Mouse (Mus musculus) hindlimb bud, embryonic 11.5 days (tissue): ENCODE measurements at regions not wholly inside any gene's neighbourhood (a gene's known extent, or its start where the extent isn't known, plus 50 kb on each side); places are given as distances from the start of the nearest gene placed in this dataset.

ENCODE experiments used
- DNase-seq: peaks from one replicate; pipeline ENCODE4 v3.0.0-alpha.2; 2012; ENCODE audit warnings: low read depth, low spot score; ENCODE audit errors: extremely low spot score

GRCm38 (mm10) chrX:47229506-47229905 is 663.3 kb downstream of the Smarca1 start:
- no peak for DNase-seq

DNA sequence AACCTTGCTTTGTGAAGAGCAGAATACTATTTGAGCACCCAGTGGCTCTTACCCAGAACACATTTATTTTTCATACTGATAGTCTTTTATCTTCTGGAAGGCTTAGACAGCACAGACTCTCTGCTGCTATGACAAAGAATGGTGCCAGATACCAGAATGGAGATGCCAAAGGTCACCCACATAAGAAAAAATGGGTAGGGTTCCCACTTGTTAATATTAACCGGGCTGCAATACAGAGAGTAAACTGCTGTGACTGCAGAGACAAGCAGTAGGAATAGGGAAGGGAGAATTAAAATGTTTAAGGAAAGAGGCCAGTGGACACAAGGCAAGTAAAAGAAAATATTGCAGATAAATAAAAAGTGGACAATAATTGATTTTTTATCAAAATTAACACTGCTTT is 709.9 kb downstream of the Smarca1 start:
- no peak for DNase-seq

DNA sequence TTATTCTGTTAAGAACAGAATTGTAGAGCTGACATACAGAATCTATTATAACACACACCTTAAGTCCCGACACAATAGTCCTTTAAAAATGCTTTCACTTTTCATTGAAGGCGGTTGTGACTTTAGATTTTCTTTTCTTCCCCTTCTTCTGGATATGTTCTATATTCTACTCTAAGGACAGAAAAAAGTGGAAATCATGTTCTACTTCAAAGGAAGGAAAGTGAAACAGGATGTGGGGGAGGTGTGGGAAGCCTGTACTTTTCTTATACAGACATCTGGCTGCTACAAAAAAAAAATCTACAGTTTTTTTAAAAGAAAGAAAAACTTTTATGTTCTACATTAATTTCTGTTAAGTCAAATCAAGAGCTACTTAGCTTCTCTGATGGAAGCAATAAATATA is 735.0 kb downstream of the Smarca1 start:
- DNase-seq: peak; percentile 1

DNA sequence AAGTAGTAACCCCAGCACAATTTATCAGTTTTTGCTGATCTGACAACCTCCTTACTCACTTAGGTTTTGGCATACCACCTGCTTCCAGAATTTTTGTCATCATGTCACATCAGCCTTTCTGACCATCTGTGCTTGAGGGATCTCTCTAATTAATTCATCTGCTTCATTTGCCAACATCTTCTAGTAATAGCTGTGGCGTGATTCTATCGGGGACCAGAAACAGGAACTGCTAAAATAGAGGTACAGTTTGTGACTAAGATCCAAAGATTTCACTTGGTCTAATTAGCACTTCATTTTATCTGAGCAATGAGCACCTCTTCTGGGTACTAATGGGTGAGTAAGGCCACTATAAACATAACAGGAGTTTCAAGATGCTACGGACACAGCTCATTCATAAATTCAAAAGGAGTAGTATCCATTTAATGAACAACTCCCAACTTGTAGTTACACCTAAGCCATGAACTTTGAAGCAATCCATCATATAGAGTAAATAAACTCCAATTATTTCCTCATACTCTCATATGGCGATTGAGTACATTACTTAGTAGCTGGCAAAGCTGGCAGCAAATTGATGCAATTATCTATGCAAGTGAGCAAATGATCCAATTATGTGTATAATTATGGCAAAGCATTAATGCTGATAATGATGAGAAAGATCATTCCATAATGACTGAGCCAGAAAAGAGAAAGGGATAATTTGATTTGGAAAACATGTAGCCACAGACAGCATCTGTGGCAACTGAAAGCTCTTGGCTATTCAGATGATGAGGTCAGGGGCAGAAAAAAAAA is 768.4 kb downstream of the Smarca1 start:
- DNase-seq: no peak
